Mouse (Mus musculus) liver, embryonic 14.5 days (tissue): ENCODE data around the gene Spata25. TPM values are rescaled to one million over a fixed set of nuclear protein-coding genes. Genes with fewer than 3 reads are reported as not detected.
"Not testable (repeated sequence)": the region's sequence is repeated elsewhere in the genome, so short reads cannot be mapped to it uniquely, and the experiment has no call there.

Experiments used
- ATAC-seq: fragments of 200-750 bp; cut with Nextera tagmentation; 2 replicates; pipeline ENCODE4 v1.8.0; 2017; ENCODE audit warnings: moderate number of reproducible peaks, mild to moderate bottlenecking, moderate library complexity; ENCODE audit not compliant: insufficient read depth
- DNase-seq, 3 experiments: peaks; one replicate each; pipeline ENCODE4 v3.0.0-alpha.2; 2012 to 2013; ENCODE audit warnings: low read depth in 3 of 3, low spot score in 3 of 3
- H3K27ac ChIP-seq: fragments of 300-500 bp; sonication (generic); 2 replicates; pipeline ENCODE4 v1.5.1; 2014; ENCODE audit warnings: moderate library complexity, mild to moderate bottlenecking, control low read depth, inconsistent platforms
- H3K27me3 ChIP-seq: fragments of 300-500 bp; sonication (generic); 2 replicates; pipeline ENCODE4 v1.6.1; 2014; ENCODE audit warnings: mild to moderate bottlenecking, low read length, moderate library complexity; ENCODE audit not compliant: control insufficient read depth, insufficient read depth
- H3K36me3 ChIP-seq: fragments of 300-500 bp; sonication (generic); replicated peaks from 2 replicates; pipeline ENCODE4 v1.6.1; 2014; ENCODE audit warnings: low read depth; ENCODE audit not compliant: control insufficient read depth, insufficient read depth
- H3K4me1 ChIP-seq, 2 experiments: fragments of 200-500 bp in 1 of 2; fragments of 300-500 bp in 1 of 2; sonication (generic) in 1 of 2; replicated peaks; 2 replicates each; pipeline ENCODE4 v1.6.1; 2012 to 2014; ENCODE audit warnings: antibody characterized with exemption in 1 of 2, inconsistent platforms in 1 of 2, low read length in 1 of 2; ENCODE audit not compliant: control insufficient read depth in 2 of 2, insufficient read depth in 2 of 2
- H3K4me2 ChIP-seq: fragments of 300-500 bp; sonication (generic); 2 replicates; pipeline ENCODE4 v1.6.1; 2014; ENCODE audit warnings: low read depth, mild to moderate bottlenecking, control low read depth, moderate library complexity
- H3K4me3 ChIP-seq, 2 experiments: fragments of 200-500 bp in 1 of 2; fragments of 300-500 bp in 1 of 2; sonication (generic) in 1 of 2; 2 replicates each; pipeline ENCODE4 v1.5.1; 2012 to 2014; ENCODE audit warnings: low read depth in 2 of 2, low read length in 2 of 2, mild to moderate bottlenecking in 2 of 2, control low read depth in 1 of 2, inconsistent platforms in 1 of 2, moderate library complexity in 1 of 2; ENCODE audit not compliant: insufficient read depth in 1 of 2
- H3K9ac ChIP-seq: fragments of 300-500 bp; sonication (generic); replicated peaks from 2 replicates; pipeline ENCODE4 v1.6.1; 2014; ENCODE audit warnings: mild to moderate bottlenecking, control low read depth, moderate library complexity
- H3K9me3 ChIP-seq: fragments of 300-500 bp; sonication (generic); 2 replicates; pipeline ENCODE4 v1.6.1; 2016; ENCODE audit warnings: low read length, mixed read lengths; ENCODE audit not compliant: control insufficient read depth
- CTCF ChIP-seq: IDR thresholded peaks from 2 replicates; pipeline ENCODE4 v1.5.1; 2016; ENCODE audit warnings: antibody characterized with exemption, low read depth, control low read depth
- EP300 ChIP-seq: IDR thresholded peaks from 2 replicates; pipeline ENCODE4 v1.6.1; 2016; ENCODE audit warnings: antibody characterized with exemption, low read depth
- WGBS: fragments of 180-500 bp; shearing (Covaris S2); extraction: QIAGEN DNeasy Blood & Tissue Kit; methylation state at CpG from one replicate; pipeline ENCODE4 v1.1.7; 2014; ENCODE audit not compliant: insufficient replicate concordance; 5-methylcytosine and 5-hydroxymethylcytosine counted together
- polyA plus RNA-seq, 2 experiments: library from polyadenylated mRNA; depleted of rRNA in 1 of 2; stranded (reverse) in 1 of 2; unstranded in 1 of 2; fragments of >200 nt; fragmentation: Nextera tagmentation in 1 of 2; extraction: Ambion mirVana in 1 of 2; gene quantifications; 2 replicates each; pipeline versions ENCODE4 v1.2.1 to v1.2.3; 2012 to 2014

Gene Spata25
- polyA plus RNA-seq (2012; rRNA removed) (not detected in 2 replicates), polyA plus RNA-seq (2014; fragmentation: Nextera tagmentation; extraction: Ambion mirVana) (not detected in 2 replicates)

- no peak within 1 kb of the TSS for H3K9ac ChIP-seq
- no peak for TF ChIP-seq CTCF
- TF ChIP-seq EP300 = no peak
- DNase-seq = no peak
- no peaks in the 10 kb centered on the region for H3K9me3 ChIP-seq
- H3K4me3 ChIP-seq = no peak within 1 kb of the TSS
- peaks cover 5% of the 10 kb centered on the region for H3K36me3 ChIP-seq
- H3K27me3 ChIP-seq = no peaks in the 10 kb centered on the region
- no peak for ATAC-seq
- WGBS = 65% methylated on average over 6 of the region's 6 CpGs
- H3K4me1 ChIP-seq = peaks cover 0 to 3% of the 10 kb centered on the region in 2 experiments; a peak in 2 of 4 replicates
- no peak within 1 kb of the TSS for H3K27ac ChIP-seq
- H3K4me2 ChIP-seq = no peak within 1 kb of the TSS
Observed at GRCm38 (mm10) chr2:164828437-164828836, at the start of gene Spata25. Gene Spata25 (minus strand): TSS chr2:164828537.

DNA sequence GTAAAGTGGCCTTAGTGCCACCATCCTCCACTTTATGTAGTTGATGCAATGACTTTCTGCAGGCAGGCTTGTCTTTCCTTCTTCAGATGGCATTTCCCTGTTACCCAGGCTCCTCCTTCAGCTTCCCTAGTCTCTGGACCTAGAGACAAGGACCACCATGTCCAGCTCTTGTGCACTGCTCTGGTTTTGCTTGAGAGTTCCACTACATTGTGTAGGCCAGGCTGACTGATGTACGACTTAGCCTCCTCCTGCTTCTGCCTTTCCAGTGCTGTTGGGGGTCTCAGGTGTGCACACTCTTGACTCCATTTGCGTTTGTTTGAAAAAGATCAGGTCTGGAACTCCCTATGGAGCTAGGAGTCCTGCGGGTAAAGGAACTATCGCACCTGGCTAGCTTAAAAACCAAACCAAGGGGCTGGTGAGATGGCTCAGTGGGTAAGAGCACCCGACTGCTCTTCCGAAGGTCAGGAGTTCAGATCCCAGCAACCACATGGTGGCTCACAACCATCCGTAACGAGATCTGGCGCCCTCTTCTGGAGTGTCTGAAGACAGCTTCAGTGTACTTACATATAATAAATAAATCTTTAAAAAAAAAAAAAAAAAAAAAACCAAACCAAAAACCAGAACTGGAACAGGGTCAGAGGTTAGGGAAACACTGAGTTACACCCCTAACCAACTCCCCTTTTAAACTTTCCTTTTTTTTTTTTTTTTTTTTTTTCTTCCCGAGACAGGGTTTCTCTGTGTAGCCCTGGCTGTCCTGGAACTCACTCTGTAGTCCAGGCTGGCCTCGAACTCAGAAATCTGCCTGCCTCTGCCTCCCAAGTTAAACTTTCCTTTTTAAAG lies 49.3 kb upstream of the Spata25 start:
- peak overlapping the region; percentile 86 to 88 for H3K4me3 ChIP-seq
- not testable (repeated sequence) for DNase-seq, H3K9me3 ChIP-seq, H3K36me3 ChIP-seq, H3K27me3 ChIP-seq, ATAC-seq, H3K27ac ChIP-seq, H3K9ac ChIP-seq
- H3K4me2 ChIP-seq = peak overlapping the region; percentile 87
- WGBS = 75% methylated on average over 11 of the region's 11 CpGs
- peaks cover 8 to 18% of the 10 kb centered on the region in 2 experiments for H3K4me1 ChIP-seq
- TF ChIP-seq CTCF = peak; percentile 22

- not testable (repeated sequence) for H3K27me3 ChIP-seq, H3K27ac ChIP-seq, DNase-seq, H3K9me3 ChIP-seq, H3K4me2 ChIP-seq, H3K4me3 ChIP-seq, ATAC-seq, H3K9ac ChIP-seq, H3K36me3 ChIP-seq
- H3K4me1 ChIP-seq = peaks cover 5 to 13% of the 10 kb centered on the region in 2 experiments
- WGBS = 34% methylated on average over 2 of the region's 2 CpGs
- 0 out of 2 replicates have a peak, but pooled peaks have one; percentile 4 for TF ChIP-seq CTCF
Observed at GRCm38 (mm10) chr2:164875648-164876047, 47.3 kb upstream of the Spata25 start.

DNA sequence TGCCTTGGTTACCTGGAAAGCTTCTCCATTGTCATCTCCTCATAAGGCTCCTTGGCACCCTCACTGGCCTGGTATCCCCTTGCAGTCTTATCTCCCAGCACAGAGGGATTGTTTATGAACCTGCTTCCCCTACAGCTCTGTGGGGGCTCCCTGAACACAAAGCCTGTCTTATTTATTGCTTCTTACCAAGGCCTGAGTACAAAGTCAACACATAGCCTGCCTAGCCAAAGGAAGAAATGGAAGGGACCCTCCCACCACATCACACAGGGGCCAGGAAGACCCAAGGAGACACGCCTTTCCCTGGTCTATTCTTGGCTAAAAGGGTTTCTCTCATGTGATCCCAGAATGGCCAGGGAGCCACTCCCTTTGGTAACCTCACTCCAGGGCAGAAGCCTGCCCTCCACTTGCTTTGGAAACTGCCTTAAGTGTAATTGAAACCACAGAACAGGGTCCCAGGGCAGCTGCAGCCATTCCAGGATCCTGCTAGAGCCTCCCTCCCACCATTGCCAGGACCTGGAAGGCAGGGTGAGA lies 46.0 kb upstream of the Spata25 start:
- Histone ChIP-seq H3K9me3 (no peaks in the 10 kb centered on the region), H3K27ac (no peak overlapping the region), H3K9ac (no peak overlapping the region), H3K4me3 (no peak overlapping the region), H3K27me3 (no peaks in the 10 kb centered on the region), H3K36me3 (no peaks in the 10 kb centered on the region), H3K4me1 (peaks cover 3 to 11% of the 10 kb centered on the region in 2 experiments), H3K4me2 (no peak overlapping the region)
- DNase-seq (no peak), ATAC-seq (no peak)
- TF ChIP-seq CTCF (no peak), EP300 (no peak)
- 26% methylated on average over 1 of the region's 1 CpGs for WGBS

GRCm38 (mm10) chr2:164873621-164874020 lies 45.3 kb upstream of the Spata25 start:
- Histone ChIP-seq H3K4me1 (peaks cover 3 to 11% of the 10 kb centered on the region in 2 experiments), H3K9ac (no peak overlapping the region), H3K4me2 (no peak overlapping the region), H3K27ac (no peak overlapping the region), H3K36me3 (no peaks in the 10 kb centered on the region), H3K4me3 (no peak overlapping the region), H3K9me3 (no peaks in the 10 kb centered on the region), H3K27me3 (no peaks in the 10 kb centered on the region)
- no peak for DNase-seq
- TF ChIP-seq EP300 = no peak
- no peak for TF ChIP-seq CTCF
- ATAC-seq = no peak
- 27% methylated on average over 3 of the region's 3 CpGs for WGBS
